26 mouse cellular contexts compared by ENCODE assay signal in genomic region chr4:44533286-44533685, GRCm38 (mm10).
"Had no signal": no experiment of that assay in that cellular context is flagged by ENCODE, and none has a peak within 500 bp of the region (broad histone marks: within the 10 kb centered on the region; RNA-seq: fewer than 3 reads in every experiment).

No protein-coding gene starts in this region.

- H3K9me3 ChIP-seq: heart, embryonic 10.5 days; heart, embryonic 12.5 days; hindbrain, embryonic 10.5 days; hindbrain, embryonic 13.5 days; hindbrain, embryonic 15.5 days; intestine, embryonic 15.5 days; kidney, embryonic 15.5 days; limb, embryonic 13.5 days; limb, embryonic 15.5 days; liver, embryonic 12.5 days had no signal

- ATAC-seq: inflammation-experienced regulatory T-cells, adult 6 months; intestine, embryonic 15.5 days; liver, embryonic 12.5 days had no signal

- H3K4me2 ChIP-seq: heart, embryonic 12.5 days; hindbrain, embryonic 13.5 days; hindbrain, embryonic 15.5 days; intestine, embryonic 15.5 days; kidney, embryonic 15.5 days; limb, embryonic 13.5 days; limb, embryonic 15.5 days; liver, embryonic 12.5 days had no signal

- H3K4me1 ChIP-seq: heart, embryonic 12.5 days; intestine, embryonic 15.5 days; limb, embryonic 13.5 days; limb, embryonic 15.5 days; liver, embryonic 12.5 days had no signal

- H3K36me3 ChIP-seq: heart, embryonic 10.5 days; heart, embryonic 12.5 days; hindbrain, embryonic 13.5 days; hindbrain, embryonic 15.5 days; intestine, embryonic 15.5 days; kidney, embryonic 15.5 days; limb, embryonic 13.5 days; limb, embryonic 15.5 days; liver, embryonic 12.5 days had no signal

- H3K9ac ChIP-seq: heart, embryonic 12.5 days; hindbrain, embryonic 13.5 days; hindbrain, embryonic 15.5 days; intestine, embryonic 15.5 days; kidney, embryonic 15.5 days; limb, embryonic 13.5 days; limb, embryonic 15.5 days; liver, embryonic 12.5 days had no signal

- H3K4me3 ChIP-seq: gastrocnemius, adult 2 months; heart, embryonic 10.5 days; heart, embryonic 12.5 days; hindbrain, embryonic 10.5 days; hindbrain, embryonic 13.5 days; hindbrain, embryonic 15.5 days; intestine, embryonic 15.5 days; kidney, embryonic 15.5 days; limb, embryonic 13.5 days; limb, embryonic 15.5 days; liver, embryonic 12.5 days had no signal

- H3K27ac ChIP-seq: gastrocnemius, adult 2 months; heart, embryonic 10.5 days; hindbrain, embryonic 10.5 days; hindbrain, embryonic 13.5 days; hindbrain, embryonic 15.5 days; intestine, embryonic 15.5 days; kidney, embryonic 15.5 days; kidney, postnatal 0 days; limb, embryonic 13.5 days; limb, embryonic 15.5 days; liver, embryonic 12.5 days had no signal

- DNase-seq: gastrocnemius, adult 2 months; gastrocnemius, postnatal 10 days; gastrocnemius, postnatal 25 days; heart, adult 18-20 months; heart, postnatal 10 days; heart, postnatal 4 days; kidney, adult 11 months; kidney, adult 2 months; kidney, adult 9 months; kidney, postnatal 14 days; kidney, postnatal 36 days; layer of hippocampus, adult 9-11 months; layer of hippocampus, postnatal 36 days; left cerebral cortex, postnatal 4 days had no signal

- H3K27me3 ChIP-seq: hindbrain, embryonic 15.5 days; intestine, embryonic 15.5 days; kidney, embryonic 15.5 days; limb, embryonic 13.5 days; limb, embryonic 15.5 days had no signal
